Mouse (Mus musculus) CD4-positive helper T cell, adult 2 months (primary cell): ENCODE results near the gene Nxt1.
A peak's percentile ranks its signal among the peaks of the same experiment; 100 is the strongest.

ENCODE experiments used
- DNase-seq: peaks from one replicate; pipeline ENCODE4 v3.0.0-alpha.2; 2012; ENCODE audit warnings: low read depth, missing footprints, low spot score

Gene Nxt1

GRCm38 (mm10) chr2:148672199-148673096 is at the start of gene Nxt1:
TSS of gene Nxt1 (plus strand) at chr2:148672601.
- DNase-seq = peak; percentile 98

- DNase-seq = no peak
Observed at GRCm38 (mm10) chr2:148623067-148623466, 49.3 kb upstream of the Nxt1 start.

GRCm38 (mm10) chr2:148624484-148624883 is 47.9 kb upstream of the Nxt1 start:
- DNase-seq = no peak

- no peak for DNase-seq
Observed at GRCm38 (mm10) chr2:148627011-148627471, 45.4 kb upstream of the Nxt1 start.

GRCm38 (mm10) chr2:148631011-148631410 is 41.4 kb upstream of the Nxt1 start:
- no peak for DNase-seq

- no peak for DNase-seq
Observed at GRCm38 (mm10) chr2:148631602-148632001, 40.8 kb upstream of the Nxt1 start.

GRCm38 (mm10) chr2:148634466-148634865 is 37.9 kb upstream of the Nxt1 start:
- DNase-seq = no peak

- DNase-seq = no peak
Observed at GRCm38 (mm10) chr2:148642610-148643370, 29.6 kb upstream of the Nxt1 start.

- DNase-seq = no peak
Observed at GRCm38 (mm10) chr2:148644421-148645000, 27.9 kb upstream of the Nxt1 start.

GRCm38 (mm10) chr2:148650587-148651357 is 21.6 kb upstream of the Nxt1 start:
- DNase-seq = no peak

- DNase-seq = peak; percentile 41
Observed at GRCm38 (mm10) chr2:148654961-148655360, 17.4 kb upstream of the Nxt1 start.

GRCm38 (mm10) chr2:148663458-148663857 is 8.9 kb upstream of the Nxt1 start:
- no peak for DNase-seq

GRCm38 (mm10) chr2:148677801-148678200 is 5.4 kb downstream of the Nxt1 start:
- DNase-seq = no peak

- DNase-seq = no peak
Observed at GRCm38 (mm10) chr2:148679346-148679745, 6.9 kb downstream of the Nxt1 start.

- DNase-seq = peak; percentile 98
Observed at GRCm38 (mm10) chr2:148680775-148681291, 8.4 kb downstream of the Nxt1 start, which contains the start of gene Gzf1. TSS of gene Gzf1 (plus strand) at chr2:148681023.

GRCm38 (mm10) chr2:148681461-148681891 is 9.1 kb downstream of the Nxt1 start:
- DNase-seq = no peak

GRCm38 (mm10) chr2:148683031-148683430 is 10.6 kb downstream of the Nxt1 start:
- DNase-seq = no peak

- DNase-seq = no peak
Observed at GRCm38 (mm10) chr2:148684972-148685371, 12.6 kb downstream of the Nxt1 start.

- no peak for DNase-seq
Observed at GRCm38 (mm10) chr2:148685709-148686108, 13.3 kb downstream of the Nxt1 start.

GRCm38 (mm10) chr2:148686862-148687261 is 14.5 kb downstream of the Nxt1 start:
- no peak for DNase-seq

GRCm38 (mm10) chr2:148687971-148688370 is 15.6 kb downstream of the Nxt1 start:
- no peak for DNase-seq
